Mouse (Mus musculus): ENCODE measurements around the gene P2rx2. TPM values are rescaled to one million over a fixed set of nuclear protein-coding genes. Genes with fewer than 3 reads are reported as not detected.

P2rx2 gene
- polyA plus RNA-seq, 1 experiment from 2014 or later = 0.92 TPM

DNA sequence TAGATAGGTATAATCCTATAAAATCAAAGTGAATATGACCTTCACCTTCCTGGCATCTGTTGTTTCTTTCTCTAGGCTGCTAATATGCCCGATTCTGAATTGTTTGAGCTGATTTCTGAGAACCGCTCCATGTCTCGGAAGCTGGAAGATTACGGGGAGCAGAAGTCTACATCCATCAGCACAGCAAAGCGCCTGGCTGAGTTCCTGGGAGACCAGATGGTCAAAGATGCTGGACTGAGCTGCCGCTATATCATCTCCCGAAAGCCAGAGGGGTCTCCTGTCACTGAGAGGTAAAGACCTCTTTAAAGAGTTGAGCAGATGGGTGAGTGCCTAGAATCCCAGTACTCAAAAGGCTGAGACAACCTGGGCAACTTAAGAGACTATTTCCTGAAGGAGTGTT is 34.2 kb downstream of the P2rx2 start:
- Histone ChIP-seq H3K4me2 (replicated peaks) (no peak overlapping the region), H3K36me3 (peaks cover 93% of the 10 kb centered on the region), H3K4me1 (no peaks in the 10 kb centered on the region), H3K9ac (no peak overlapping the region), H3K4me3 (no peak overlapping the region), H3K9me3 (no peaks in the 10 kb centered on the region), H3K27ac (no peak overlapping the region), H3K27me3 (no peaks in the 10 kb centered on the region)
- 95% methylated on average over 7 of the region's 7 CpGs for WGBS
- no peak for ATAC-seq (ENCODE audit: low FRiP score, low read depth)

DNA sequence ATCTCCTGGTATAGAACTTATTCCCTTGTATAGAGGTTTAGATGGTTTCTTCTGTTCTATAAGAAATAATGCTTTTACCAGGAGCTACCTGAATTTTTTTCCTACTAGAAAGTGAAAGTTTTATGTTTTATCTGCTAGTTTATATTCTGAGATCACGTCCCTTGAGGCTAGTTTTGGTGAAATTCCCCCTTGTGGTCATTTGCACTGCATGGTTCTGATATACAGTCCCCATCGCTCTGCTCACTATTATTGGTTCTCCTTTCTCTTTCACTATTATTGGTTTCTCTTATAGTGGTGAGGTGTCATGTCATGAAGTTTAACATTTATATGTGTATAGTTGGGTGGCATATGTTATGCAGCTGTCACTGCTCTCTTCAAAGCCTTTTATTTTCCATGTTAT is 42.4 kb downstream of the P2rx2 start:
- Histone ChIP-seq H3K9me3 (no peaks in the 10 kb centered on the region), H3K27me3 (no peaks in the 10 kb centered on the region), H3K4me1 (no peaks in the 10 kb centered on the region), H3K4me2 (replicated peaks) (no peak overlapping the region), H3K36me3 (peaks cover 95% of the 10 kb centered on the region), H3K4me3 (no peak overlapping the region), H3K27ac (no peak overlapping the region), H3K9ac (no peak overlapping the region)
- ATAC-seq (ENCODE audit: low FRiP score, low read depth) = no peak
- 93% methylated on average over 2 of the region's 2 CpGs for WGBS

DNA sequence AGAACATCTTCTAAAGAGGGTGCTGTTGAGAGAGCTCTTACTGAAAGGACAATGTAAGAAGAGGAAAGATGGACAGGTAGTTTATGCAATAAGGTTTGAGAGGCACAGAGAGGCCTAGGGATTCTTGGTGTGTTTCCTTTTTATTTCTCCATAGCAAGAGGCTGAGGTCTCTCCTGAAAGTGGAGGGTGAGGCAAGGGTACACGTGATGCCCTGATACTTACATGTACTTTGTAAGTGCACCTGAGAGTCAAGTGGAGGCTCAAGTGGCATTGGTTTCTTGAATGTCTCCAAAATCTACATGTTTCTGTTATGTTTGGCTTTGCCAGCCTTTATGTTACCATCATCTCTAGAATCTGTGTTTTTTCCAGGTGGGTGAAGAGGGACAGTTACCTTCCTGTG is 46.4 kb downstream of the P2rx2 start:
- Histone ChIP-seq H3K27me3 (no peaks in the 10 kb centered on the region), H3K36me3 (peaks cover 90% of the 10 kb centered on the region), H3K4me2 (replicated peaks) (no peak overlapping the region), H3K27ac (no peak overlapping the region), H3K4me1 (no peaks in the 10 kb centered on the region), H3K9me3 (no peaks in the 10 kb centered on the region), H3K9ac (no peak overlapping the region), H3K4me3 (no peak overlapping the region)
- WGBS = 97% methylated on average over 1 of the region's 1 CpGs
- ATAC-seq (ENCODE audit: low FRiP score, low read depth) = no peak

DNA sequence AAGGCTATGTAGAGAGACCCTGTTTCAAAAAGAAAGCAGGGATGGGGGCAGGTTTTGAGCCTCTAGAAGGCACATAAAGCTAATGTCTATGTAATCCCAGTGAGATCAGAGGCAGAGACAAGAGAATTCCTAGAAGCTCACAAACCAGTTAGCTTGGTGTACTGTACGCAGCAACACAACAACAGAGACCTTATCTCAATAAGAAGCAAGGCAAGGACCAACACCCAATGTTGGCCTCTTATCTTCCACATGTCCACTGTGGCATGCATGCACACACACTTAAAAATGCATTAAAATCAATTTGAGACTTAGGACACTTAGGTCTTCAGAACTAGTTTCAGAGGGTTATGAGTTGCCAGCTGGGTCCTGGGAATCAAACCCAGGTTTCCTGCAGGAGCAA is 51.4 kb downstream of the P2rx2 start:
- no peak for ATAC-seq (ENCODE audit: low FRiP score, low read depth)
- 92% methylated on average over 1 of the region's 1 CpGs for WGBS
- H3K36me3 ChIP-seq = peaks cover 69% of the 10 kb centered on the region

More for the DNA sequence above, 51.4 kb downstream of the P2rx2 start:
- Histone ChIP-seq H3K4me1 (peaks cover 11% of the 10 kb centered on the region), H3K4me2 (replicated peaks) (no peak overlapping the region), H3K4me3 (no peak overlapping the region), H3K9me3 (no peaks in the 10 kb centered on the region), H3K27ac (no peak overlapping the region), H3K9ac (no peak overlapping the region), H3K27me3 (no peaks in the 10 kb centered on the region)

Other genes with a start within 250 kb of the P2rx2 start
- 1.0 and 1.1 TPM in 2 replicates for gene Gm35315, start 248.8 kb downstream of the P2rx2 start, polyA plus RNA-seq (2015; fragmentation: Nextera tagmentation; extraction: Ambion mirVana)
- 1.6 and 1.9 TPM in 2 replicates for gene Plcxd1, start 243.2 kb downstream of the P2rx2 start, polyA plus RNA-seq (2015; fragmentation: Nextera tagmentation; extraction: Ambion mirVana)
- gene Gtpbp6, start 235.0 kb downstream of the P2rx2 start, polyA plus RNA-seq (2015; fragmentation: Nextera tagmentation; extraction: Ambion mirVana) = 33.6 and 33.7 TPM in 2 replicates
- 5.3 and 5.7 TPM in 2 replicates for gene Zfp605, start 233.1 kb downstream of the P2rx2 start, polyA plus RNA-seq (2015; fragmentation: Nextera tagmentation; extraction: Ambion mirVana)
- gene Chfr, start 207.4 kb downstream of the P2rx2 start, polyA plus RNA-seq (2015; fragmentation: Nextera tagmentation; extraction: Ambion mirVana) = 30.1 and 32.3 TPM in 2 replicates
- 24.6 and 29.3 TPM in 2 replicates for gene Golga3, start 166.5 kb downstream of the P2rx2 start, polyA plus RNA-seq (2015; fragmentation: Nextera tagmentation; extraction: Ambion mirVana)
- gene Ankle2, start 112.2 kb downstream of the P2rx2 start, polyA plus RNA-seq (2015; fragmentation: Nextera tagmentation; extraction: Ambion mirVana) = 28.7 and 34.1 TPM in 2 replicates
- gene Pgam5, start 73.3 kb downstream of the P2rx2 start, polyA plus RNA-seq (2015; fragmentation: Nextera tagmentation; extraction: Ambion mirVana) = 79.0 and 79.1 TPM in 2 replicates
- 8.0 and 9.7 TPM in 2 replicates for gene Pxmp2, start 57.0 kb downstream of the P2rx2 start, polyA plus RNA-seq (2015; fragmentation: Nextera tagmentation; extraction: Ambion mirVana)
- gene Pole, start 56.9 kb downstream of the P2rx2 start, polyA plus RNA-seq (2015; fragmentation: Nextera tagmentation; extraction: Ambion mirVana) = 31.5 and 32.8 TPM in 2 replicates
- gene Lrcol1, start 1.5 kb upstream of the P2rx2 start, polyA plus RNA-seq (2015; fragmentation: Nextera tagmentation; extraction: Ambion mirVana) = not detected in 2 replicates
- gene Fbrsl1, start 105.3 kb upstream of the P2rx2 start, polyA plus RNA-seq (2015; fragmentation: Nextera tagmentation; extraction: Ambion mirVana) = 16.0 and 17.3 TPM in 2 replicates
- gene Galnt9, start 201.1 kb upstream of the P2rx2 start, polyA plus RNA-seq (2015; fragmentation: Nextera tagmentation; extraction: Ambion mirVana) = 0.26 and 0.55 TPM in 2 replicates